Mouse (Mus musculus) brown adipose tissue, adult 24 weeks (tissue): ENCODE data around the gene Olfml1. TPM values are rescaled to one million over a fixed set of nuclear protein-coding genes. Genes with fewer than 3 reads are reported as not detected.

Experiments
- H3K27ac ChIP-seq: fragments of 200-500 bp; replicated peaks from 2 replicates; pipeline ENCODE4 v1.5.1; 2012; ENCODE audit warnings: low read depth, mild to moderate bottlenecking, low read length
- H3K4me1 ChIP-seq: fragments of 200-500 bp; 2 replicates; pipeline ENCODE4 v1.6.1; 2012; ENCODE audit warnings: low read length, mixed read lengths; ENCODE audit not compliant: control insufficient read depth, insufficient read depth, insufficient read length
- H3K4me3 ChIP-seq: fragments of 200-500 bp; 2 replicates; pipeline ENCODE4 v1.5.1; 2012; ENCODE audit warnings: low read depth, mild to moderate bottlenecking, low read length, moderate library complexity; ENCODE audit not compliant: insufficient read depth
- polyA plus RNA-seq: library from polyadenylated mRNA; stranded (reverse); fragments of >200 nt; gene quantifications from 2 replicates; pipeline ENCODE4 v1.2.4, GENCODE M21; 2012; ENCODE audit not compliant: missing spikeins, insufficient read depth, insufficient read length

The Olfml1 gene
- polyA plus RNA-seq, 1 experiment: 7.1 TPM

- Histone ChIP-seq H3K27ac (no peak overlapping the region), H3K4me3 (no peak overlapping the region), H3K4me1 (no peaks in the 10 kb centered on the region)
Measured at GRCm38 (mm10) chr7:107610880-107611279, 43.6 kb downstream of the Olfml1 start.

GRCm38 (mm10) chr7:107618028-107618992 is 51.1 kb downstream of the Olfml1 start:
- Histone ChIP-seq H3K4me3 (no peak overlapping the region), H3K27ac (no peak overlapping the region), H3K4me1 (no peaks in the 10 kb centered on the region)

- H3K4me1 ChIP-seq: no peaks in the 10 kb centered on the region
- H3K27ac ChIP-seq: no peak overlapping the region
- no peak overlapping the region for H3K4me3 ChIP-seq
Measured at GRCm38 (mm10) chr7:107619225-107619624, 52.0 kb downstream of the Olfml1 start.

- H3K4me1 ChIP-seq: no peaks in the 10 kb centered on the region
Measured at GRCm38 (mm10) chr7:107620137-107620536, 52.9 kb downstream of the Olfml1 start.

GRCm38 (mm10) chr7:107624432-107624831 is 57.2 kb downstream of the Olfml1 start:
- no peak overlapping the region for H3K27ac ChIP-seq
- H3K4me3 ChIP-seq: no peak overlapping the region
- no peaks in the 10 kb centered on the region for H3K4me1 ChIP-seq

More at GRCm38 (mm10) chr7:107620137-107620536, 52.9 kb downstream of the Olfml1 start:
- Histone ChIP-seq H3K27ac (no peak overlapping the region), H3K4me3 (no peak overlapping the region)

GRCm38 (mm10) chr7:107625061-107625460 is 57.8 kb downstream of the Olfml1 start, which contains the start of gene 5330417H12Rik:
5330417H12Rik (minus strand) TSS chr7:107625161.
- no peak within 1 kb of the TSS for H3K4me3 ChIP-seq
- no peaks in the 10 kb centered on the region for H3K4me1 ChIP-seq
- no peak within 1 kb of the TSS for H3K27ac ChIP-seq

- H3K27ac ChIP-seq: no peak overlapping the region
- H3K4me1 ChIP-seq: no peaks in the 10 kb centered on the region
- no peak overlapping the region for H3K4me3 ChIP-seq
Measured at GRCm38 (mm10) chr7:107625781-107626180, 58.5 kb downstream of the Olfml1 start.

GRCm38 (mm10) chr7:107628383-107628782 is 61.1 kb downstream of the Olfml1 start:
- Histone ChIP-seq H3K4me1 (no peaks in the 10 kb centered on the region), H3K27ac (no peak overlapping the region), H3K4me3 (no peak overlapping the region)

- H3K4me1 ChIP-seq: no peaks in the 10 kb centered on the region
- no peak overlapping the region for H3K4me3 ChIP-seq
- H3K27ac ChIP-seq: no peak overlapping the region
Measured at GRCm38 (mm10) chr7:107633201-107633600, 66.0 kb downstream of the Olfml1 start.

GRCm38 (mm10) chr7:107637398-107637797 is 70.2 kb downstream of the Olfml1 start:
- H3K27ac ChIP-seq: no peak overlapping the region
- no peaks in the 10 kb centered on the region for H3K4me1 ChIP-seq
- H3K4me3 ChIP-seq: no peak overlapping the region

GRCm38 (mm10) chr7:107638026-107638425 is 70.8 kb downstream of the Olfml1 start:
- Histone ChIP-seq H3K4me1 (no peaks in the 10 kb centered on the region), H3K4me3 (no peak overlapping the region), H3K27ac (no peak overlapping the region)

Other genes starting within 250 kb of the Olfml1 start
- gene Syt9, start 196.7 kb upstream of the Olfml1 start, polyA plus RNA-seq: not detected in 2 replicates
- gene Ppfibp2, start 27.8 kb downstream of the Olfml1 start, polyA plus RNA-seq: 1.7 TPM in 2 replicates
- gene 5330417H12Rik, start 57.7 kb downstream of the Olfml1 start, polyA plus RNA-seq: not detected in 2 replicates
- not detected in 2 replicates for gene Cyb5r2, start 190.6 kb downstream of the Olfml1 start, polyA plus RNA-seq
- gene Ovch2, start 233.8 kb downstream of the Olfml1 start, polyA plus RNA-seq: not detected in 2 replicates
- not detected in 2 replicates for gene Olfr467, start 244.8 kb downstream of the Olfml1 start, polyA plus RNA-seq